Mouse (Mus musculus) yolk sac, embryonic 10.5 days (tissue): ENCODE results near the gene Sept4.

ENCODE experiments used
- DNase-seq: peaks from one replicate; pipeline ENCODE4 v3.0.0-alpha.2; 2017; ENCODE audit warnings: low spot score

Gene Sept4

DNA sequence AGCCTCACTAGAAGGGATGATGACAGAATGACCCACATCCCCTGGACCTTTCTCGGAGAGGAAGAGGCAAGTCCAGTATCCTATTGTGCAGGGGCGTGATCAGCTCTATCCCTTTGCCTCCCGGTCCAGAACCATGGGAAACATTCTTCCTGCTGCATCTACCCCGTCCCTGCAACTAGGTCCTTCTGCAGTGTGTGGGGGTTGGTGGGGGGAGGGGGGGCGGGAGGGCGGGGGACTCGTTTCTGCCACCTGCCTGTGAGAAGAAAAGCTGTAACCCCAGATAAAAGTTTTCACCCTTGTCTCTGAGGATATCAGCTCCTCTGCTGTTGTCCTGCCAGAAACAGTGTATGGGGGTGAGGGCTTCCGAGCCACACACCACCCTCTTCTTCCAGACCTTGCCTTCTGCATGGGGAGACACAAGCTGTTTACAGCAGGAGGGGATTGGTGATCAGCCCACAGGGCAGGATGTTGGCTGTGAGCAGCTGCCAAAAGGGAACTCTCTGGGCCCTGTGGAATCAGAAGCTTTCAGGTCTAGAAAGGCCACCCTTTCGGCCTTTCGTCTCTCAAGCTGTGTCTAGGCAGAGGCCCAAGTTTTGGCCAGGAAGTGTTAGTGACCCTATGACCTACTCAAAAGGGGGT, 10.4 kb downstream of the Sept4 start:
- no peak for DNase-seq

DNA sequence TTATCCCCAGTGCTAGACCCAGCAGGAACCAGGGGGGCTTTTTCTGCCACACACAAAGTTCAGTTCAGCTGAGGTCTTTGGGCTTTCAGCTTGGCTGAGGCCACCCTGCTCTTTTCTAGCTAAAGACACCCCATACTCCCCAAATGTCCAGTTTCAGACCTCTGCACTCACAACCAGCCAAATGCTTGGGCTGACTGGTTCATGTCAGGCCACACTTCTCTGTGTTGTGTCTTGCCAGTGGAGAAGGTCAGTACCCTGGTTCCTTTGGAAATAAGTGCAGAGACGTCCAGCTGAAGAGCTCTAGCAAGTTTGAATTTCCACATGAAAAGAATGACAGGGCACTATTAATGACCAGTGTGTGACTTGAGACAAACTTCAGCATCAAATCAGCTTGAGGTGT, 11.0 kb downstream of the Sept4 start:
- no peak for DNase-seq

DNA sequence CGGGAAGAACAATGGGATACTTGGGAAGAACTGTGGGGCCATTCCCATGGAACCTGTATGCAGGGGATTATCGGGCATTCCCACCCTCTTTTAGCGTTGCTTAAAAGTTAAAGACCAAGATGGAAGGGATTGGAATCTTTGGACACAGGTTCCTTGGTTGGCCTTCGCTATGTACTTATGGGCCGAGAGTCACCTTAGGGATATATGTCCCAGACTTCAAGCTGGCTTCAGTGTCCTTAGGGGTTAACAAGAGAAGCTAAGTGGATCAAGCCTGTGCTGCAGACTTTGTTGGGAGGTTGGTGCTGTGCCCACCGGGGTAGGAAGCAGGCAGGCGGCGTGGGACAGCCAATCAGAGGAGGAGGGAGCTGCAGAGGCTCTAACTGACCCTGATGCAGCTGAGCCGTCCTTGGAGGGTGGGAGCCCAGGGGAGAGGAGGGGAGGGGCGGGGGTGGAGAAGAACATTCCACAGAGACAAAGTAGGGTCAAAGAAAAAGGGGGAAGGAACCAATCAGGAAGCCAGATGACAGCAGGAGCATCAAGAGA, 11.9 kb downstream of the Sept4 start:
- DNase-seq: no peak

DNA sequence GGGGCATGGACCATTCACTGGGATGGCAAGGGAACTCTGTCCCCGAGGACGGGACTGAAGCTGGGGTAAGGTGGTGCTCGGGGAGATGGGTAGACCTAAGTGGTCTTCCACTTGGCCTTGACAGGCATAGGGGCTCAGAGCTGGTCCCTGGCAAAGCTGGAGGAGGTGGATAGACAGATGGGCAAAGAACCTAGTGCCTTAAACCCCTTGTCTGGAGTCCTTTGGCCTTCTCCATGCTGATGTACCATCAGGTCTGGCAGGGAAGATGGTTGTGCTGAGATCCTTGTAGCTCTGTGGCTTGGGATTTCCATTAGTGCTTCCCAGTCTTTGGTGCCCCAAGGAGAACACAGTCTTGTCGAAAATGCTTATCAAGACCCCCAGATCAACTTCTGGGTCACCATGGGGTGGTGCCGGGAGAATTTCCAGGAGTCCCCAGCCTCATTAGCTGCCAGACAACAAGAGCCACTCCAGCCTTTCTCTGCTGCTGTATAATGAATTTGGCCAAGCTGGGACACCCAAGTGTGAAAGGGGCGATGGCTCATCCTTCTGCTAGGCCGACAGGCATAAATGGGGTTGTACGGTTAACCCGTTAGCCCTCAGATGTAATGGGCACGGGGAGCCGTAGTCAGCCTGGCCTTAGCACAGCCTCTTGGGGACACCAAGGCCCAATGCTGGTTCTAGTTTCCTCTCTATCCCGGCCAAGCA, 12.6 kb downstream of the Sept4 start:
- DNase-seq: no peak

DNA sequence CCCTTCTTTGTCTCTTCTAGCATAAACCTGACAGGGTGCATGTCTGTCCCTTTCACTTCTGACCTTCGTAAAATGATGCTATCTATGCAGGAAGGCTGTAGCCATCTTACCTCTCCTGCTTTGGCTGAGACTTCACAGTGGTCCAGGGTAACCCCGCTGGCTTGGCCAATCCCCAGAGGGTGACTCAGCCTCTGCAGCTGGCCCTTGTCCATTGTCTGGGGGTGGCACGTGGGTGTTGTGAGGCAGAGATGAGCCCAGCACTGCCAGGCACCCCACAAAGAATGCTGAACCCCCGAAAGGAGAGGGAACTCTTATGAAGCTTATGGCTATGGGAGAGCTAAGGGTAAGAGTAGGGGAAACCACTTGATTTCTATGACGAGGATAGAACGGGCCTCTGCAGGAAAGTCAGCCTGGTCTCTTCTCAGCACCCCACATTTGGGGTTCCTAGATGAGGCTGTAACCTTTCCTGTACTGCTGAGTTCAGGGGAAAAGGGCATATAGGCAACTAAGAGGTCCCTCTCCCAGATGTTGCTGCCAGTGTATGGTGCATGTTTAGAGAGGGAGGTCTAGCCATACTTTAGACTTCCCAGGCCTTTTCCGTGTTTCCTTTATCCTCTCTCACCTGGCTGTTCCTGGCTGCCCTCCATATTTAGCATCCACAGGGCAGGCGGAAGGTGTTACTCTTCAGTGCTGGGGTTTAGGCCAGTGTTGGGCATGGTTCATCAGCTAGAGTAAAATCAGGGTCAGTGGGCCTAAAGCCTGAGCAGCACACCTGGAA, 13.4 kb downstream of the Sept4 start:
- DNase-seq: no peak

DNA sequence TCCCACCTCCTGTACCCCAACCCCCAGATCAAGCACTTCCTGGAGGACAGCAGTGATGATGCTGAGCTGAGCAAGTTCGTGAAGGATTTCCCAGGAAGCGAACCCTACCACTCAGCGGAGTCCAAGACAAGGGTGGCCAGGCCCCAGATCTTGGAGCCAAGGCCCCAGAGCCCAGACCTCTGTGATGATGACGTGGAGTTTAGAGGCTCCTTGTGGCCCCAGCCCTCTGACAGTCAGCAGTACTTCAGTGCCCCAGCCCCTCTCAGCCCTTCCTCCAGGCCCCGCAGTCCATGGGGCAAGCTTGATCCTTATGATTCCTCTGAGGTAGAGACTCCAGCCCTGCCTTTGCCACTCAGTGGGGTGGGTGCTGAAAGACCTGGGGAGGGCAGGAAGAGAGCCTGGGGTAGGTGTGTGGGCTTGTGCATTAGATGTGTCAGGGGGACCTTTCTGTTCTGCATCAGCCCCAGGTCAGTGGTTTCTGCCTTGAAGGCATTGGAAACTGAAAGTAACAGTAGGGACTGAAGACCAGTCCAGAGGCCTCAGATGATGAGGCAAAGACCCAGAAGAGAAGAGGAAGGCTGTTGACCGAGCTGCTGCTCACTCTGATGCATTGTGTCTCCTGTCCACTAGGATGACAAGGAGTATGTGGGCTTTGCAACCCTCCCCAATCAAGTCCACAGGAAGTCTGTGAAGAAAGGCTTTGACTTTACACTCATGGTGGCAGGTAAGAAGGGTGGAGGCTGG, 14.8 kb downstream of the Sept4 start:
- no peak for DNase-seq

DNA sequence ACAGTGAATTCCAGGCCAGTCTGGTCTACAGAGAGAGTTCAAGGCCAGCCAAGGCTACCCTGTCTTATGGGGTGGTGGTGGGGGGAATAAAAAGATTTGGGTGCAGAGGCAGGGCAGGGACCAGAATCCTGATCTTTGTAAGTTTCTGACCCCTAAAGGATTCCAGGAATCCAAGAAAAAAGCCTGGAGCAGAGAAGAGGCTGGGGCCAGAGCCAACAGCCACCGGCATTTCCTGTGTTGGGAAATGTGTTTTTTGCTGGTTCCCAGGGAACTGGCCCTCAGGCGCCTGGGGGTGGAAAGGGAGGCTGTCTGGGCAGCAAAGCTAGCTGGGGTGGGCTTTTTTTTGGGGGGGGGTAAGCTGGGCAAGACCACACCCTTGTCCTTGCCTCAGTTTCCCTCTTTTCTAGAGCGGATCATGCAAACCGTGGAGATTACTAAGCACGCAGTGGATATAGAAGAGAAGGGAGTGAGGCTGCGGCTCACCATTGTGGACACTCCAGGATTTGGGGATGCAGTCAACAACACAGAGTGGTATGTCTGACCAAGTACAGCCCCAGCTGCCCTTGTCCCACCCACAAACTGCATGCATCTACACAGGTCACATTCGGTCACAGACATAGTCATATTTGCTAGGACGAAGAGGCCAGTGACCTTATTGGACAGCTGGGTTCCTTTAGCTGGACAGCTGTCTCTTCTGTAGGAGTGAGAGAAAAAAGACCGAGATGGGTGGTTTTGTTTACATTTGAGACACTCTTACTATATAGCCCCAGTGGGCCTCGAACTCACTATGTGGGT, 16.2 kb downstream of the Sept4 start:
- DNase-seq: no peak

DNA sequence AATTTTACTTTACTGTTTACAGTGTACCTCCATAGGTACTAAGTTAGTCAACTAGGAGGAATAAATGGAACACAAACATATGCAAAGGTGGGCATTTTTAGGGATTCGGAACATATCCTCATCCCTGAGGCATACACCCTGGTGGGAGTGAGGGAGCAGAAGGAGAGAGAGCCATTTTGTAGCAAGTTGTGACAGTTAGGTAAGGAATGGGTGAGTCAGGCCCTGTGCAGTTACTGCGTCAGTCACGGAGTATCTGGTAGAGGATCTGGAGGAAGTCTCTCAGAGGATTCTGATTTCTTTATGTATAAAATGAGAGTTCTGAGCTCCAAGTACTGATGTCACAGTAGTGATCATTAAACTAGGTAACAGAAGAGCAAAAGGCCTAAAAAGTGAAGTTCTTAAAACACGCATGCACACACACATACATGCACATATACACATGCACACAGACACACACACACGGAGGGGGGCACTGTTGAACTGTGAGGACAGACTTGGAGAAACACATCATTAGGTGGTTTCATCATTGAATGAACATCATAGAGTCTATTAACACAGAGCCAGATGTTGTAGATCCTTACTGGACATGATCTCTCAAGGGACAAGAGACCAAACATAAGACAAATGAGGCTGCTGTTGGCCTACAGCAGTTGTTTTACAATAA, 18.6 kb downstream of the Sept4 start:
- DNase-seq: no peak

DNA sequence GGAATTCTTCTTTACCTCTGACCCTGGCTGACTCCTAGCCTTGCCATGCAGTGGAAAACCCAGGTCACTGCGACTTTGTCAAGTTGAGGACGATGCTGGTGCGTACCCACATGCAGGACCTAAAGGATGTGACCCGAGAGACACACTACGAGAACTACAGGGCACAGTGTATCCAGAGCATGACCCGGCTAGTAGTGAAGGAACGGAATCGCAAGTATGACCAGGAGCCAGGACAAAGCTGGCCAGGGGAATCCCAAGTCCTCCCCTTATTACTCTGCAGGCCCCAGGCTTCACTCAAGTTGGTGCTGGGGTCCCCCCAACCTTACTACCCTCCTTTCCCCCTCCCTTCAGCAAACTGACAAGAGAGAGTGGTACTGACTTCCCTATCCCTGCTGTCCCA, 20.9 kb downstream of the Sept4 start:
- DNase-seq: no peak

DNA sequence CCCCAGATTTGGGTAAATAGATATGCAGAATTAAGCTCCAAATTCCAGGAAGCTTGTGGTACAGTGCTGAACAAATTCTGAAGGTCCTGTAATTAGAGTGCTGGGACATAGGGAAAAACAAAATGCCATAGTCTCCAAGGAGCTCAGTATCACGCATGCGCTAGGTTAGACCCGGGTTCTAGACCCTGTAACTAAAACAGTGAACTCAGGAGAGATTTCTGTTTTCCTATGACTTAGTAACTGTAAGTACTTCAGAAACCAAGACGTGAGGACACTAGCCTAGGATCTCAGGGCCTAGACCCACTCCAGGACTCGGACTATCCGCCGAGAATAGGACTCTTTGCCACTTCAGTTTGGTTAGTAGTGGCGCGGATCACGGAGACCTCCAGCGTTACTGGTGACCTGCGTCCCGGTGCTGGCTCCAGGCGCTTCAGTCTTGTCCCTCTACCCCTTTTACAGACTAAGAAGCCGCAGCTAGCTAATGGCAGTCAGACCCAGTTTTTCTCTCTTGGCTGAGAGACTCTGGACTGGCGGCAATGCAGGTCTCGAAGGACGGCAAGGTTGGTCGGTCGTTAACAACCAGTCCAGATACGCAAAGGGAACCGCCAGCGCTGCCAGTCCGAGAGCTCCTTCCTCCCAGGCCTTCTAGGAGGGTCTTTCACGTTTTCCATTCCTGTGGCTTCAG, 22.3 kb downstream of the Sept4 start:
- peak; percentile 43 for DNase-seq

DNA sequence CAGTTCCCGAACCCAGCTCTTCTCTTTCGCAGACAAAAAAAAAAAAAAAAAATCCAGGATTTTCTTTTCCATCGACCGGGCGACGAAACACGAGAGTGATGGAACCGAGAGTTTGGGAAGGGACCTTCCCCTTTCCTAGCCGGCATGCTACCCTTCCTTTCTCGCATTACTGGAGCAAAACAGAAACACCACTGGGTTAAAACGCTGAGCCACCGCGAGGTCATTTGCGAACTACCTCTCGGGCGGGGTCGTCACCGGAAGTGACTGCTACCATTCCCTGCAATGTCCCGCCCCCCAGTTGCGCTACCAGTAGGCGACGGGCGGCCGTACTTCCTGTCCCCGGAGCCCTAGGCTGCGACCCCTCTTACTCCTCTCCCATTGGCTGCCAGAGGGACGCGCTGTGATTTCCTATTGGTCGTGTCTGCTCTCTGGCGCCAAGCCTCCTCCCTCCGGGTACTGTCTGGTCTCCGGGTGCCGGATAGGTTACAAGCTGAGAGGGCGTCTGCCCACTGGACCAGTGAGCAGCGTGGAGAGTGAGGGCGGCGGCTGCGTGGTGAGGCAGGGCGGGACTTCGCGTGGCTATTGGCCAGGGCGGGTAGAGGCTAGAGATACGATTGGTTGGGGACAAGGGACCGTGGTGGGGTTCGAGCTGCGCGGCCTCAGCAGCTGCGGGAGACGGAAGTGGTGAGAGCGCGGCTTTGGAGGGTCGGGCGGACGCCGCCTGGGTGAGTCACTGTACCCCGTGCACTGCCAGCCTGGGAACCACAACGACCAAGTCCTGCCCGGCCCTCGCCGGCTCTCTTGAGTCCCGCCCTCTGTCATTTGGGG, 23.0 kb downstream of the Sept4 start, which contains the start of gene Mtmr4:
Gene Mtmr4 (plus strand): TSS at position 637 of the 828 bp plus-strand sequence.
- peak; percentile 100 for DNase-seq

DNA sequence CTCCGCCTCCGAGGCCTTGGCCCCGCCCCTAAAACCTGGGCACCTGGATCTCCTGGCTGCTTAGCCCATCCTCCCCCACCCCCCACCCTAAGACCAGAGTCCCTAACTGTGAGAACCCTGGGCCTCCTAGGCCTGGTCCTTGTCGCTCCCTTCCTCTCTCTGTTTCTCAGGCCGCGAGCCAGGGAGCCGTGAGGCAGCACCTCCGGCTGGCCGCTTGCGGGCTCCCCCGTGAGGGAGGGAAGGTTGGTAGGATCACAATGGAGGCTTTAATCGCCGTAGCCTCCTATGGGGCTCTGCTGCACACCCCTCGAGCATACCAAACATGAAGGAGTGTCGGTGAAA, 23.6 kb downstream of the Sept4 start:
- no peak for DNase-seq

DNA sequence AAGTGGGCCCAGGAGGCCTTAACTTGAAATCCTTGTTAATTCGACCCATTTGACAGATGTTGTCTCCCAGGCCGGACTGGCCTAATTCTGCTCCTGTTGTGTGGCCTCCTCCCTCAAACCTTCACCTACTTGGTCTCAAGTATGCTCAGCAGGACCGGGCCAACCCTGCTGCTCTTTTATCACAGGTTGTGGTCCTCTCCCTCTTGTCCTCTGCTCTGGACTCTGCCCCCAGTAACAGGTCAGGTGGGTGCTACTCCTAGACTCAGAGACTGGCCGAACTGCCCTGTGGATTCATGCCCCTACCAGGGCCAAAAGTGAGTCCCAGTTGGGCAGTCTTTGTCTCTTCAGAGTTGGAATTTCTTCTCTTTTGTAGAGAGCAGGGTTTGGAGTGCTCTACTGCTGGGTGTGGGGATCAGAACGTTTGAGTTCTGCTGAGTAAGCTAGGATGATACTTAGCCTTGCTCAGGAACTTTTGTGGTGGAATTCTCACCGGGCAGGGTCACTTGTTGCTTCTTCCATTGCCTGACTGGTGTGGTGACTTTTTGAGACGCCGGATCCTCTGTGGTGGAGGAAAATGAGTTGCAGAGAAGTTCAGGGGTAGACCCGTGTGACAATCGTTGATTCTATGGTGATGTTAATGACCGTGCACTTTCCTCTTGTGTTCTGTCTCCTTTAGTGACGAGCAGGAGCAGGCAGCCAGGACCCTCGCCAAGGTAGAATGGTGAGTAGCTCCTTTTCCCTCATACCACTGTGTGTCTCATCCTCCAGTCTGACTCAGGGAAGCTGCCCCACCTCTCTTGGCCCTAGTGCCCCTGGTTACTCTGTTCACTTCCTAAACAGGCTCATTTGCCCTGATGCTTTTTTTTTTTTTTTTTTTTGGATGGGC, 24.3 kb downstream of the Sept4 start:
- peak; percentile 78 for DNase-seq

DNA sequence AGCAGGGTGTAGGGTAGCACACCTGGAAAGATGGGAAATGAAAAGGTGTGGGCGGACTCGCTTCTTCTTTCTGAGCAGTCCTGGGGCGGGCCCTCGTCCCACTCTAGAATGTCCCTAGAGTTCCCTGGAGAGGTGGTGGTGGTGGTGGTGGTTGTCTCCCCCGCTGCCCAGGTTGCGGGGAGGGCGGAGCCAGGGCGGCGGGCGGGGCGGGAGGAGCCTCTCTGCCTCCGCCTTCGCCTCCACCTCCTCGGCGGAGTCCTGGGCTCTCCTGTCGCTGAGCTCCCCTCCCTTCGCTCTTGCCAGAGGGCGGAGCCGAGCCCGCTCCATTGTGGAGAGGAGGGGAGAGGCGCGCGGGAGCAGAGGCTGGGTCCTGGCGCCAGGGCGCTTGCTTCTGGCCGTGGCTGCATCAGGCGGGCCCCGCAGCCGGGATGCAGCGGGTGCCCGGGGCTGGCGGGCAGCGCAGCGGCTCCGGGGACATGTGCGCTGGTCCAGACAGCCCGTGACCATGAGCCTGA, 26.7 kb downstream of the Sept4 start:
- DNase-seq: peak; percentile 92

DNA sequence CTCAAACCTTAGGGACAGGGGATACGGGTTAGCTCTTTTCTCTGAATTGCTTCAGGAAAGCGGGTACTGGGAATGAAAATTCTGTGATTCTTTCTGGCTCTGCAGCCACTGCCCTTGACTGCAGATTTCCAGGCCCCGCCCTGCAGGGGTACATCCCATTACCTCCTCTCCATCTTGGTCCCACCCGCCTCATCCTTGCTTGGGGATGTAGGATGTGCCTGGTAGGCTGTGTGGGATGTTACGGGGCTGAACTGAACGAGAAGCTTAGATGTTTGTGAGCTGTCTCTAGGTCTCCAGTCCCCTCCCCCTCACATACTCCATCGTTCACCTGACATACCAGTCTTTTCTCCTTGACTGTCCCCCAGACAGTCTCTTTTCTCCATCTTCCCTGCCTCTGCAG, 27.3 kb downstream of the Sept4 start:
- DNase-seq: no peak

DNA sequence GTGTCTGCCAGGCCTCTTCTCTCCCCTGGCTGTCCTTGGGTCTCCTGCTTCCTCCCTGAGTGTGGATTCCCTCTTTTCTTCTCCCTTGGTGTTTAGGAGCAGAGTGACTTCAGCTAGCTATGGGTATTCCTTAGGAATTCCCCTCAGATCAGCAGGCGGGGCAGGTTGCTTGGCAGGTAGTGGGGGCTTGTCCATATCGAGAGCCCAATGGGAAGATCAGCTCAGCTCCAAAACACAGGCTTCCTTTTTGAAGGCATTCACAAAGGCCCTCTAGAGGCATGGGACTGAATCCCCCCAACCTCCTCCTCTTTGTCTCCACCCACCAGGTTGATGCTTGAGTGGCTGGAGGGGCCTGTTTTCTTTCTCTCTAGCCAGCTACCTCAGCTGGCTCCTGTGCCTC, 27.8 kb downstream of the Sept4 start:
- DNase-seq: no peak

DNA sequence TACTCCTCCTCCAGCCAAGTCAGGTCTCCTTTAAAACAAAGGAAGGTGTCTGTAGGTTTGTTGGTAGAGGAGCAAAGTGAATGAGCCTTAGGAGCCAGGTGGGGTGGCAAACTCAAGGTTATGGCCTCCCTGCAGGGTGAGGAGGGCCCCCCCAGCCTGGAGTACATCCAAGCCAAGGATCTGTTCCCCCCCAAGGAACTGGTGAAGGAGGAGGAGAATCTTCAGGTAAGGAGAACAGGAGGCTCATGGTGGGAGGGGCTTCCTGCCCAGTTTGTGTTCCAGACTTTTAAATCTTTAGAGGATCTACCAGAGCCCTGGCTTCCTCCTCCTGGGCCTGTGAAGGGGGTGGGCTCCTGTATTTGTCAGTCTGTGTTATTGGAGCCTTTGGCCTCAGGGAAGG, 28.4 kb downstream of the Sept4 start:
- no peak for DNase-seq
